Mouse (Mus musculus) kidney, adult 18-20 months (tissue): ENCODE results near the gene Sema6b.
"Not testable (repeated sequence)": the region's sequence is repeated elsewhere in the genome, so short reads cannot be mapped to it uniquely, and the experiment has no call there.

Source experiments
- DNase-seq: peaks from one replicate; pipeline ENCODE4 v3.0.0; 2021

The Sema6b gene

GRCm38 (mm10) chr17:56079921-56080320, 60.2 kb downstream of the Sema6b start:
- DNase-seq = no peak

GRCm38 (mm10) chr17:56078880-56079795, 61.0 kb downstream of the Sema6b start, which contains the start of gene Hdgfl2:
Hdgfl2 (plus strand) TSS chr17:56079634.
- DNase-seq = peak; percentile 99

- DNase-seq = not testable (repeated sequence)
Measured at GRCm38 (mm10) chr17:56078361-56078760, 61.8 kb downstream of the Sema6b start.

GRCm38 (mm10) chr17:56077523-56077922, 62.6 kb downstream of the Sema6b start:
- DNase-seq = no peak

GRCm38 (mm10) chr17:56074827-56075208, 65.3 kb downstream of the Sema6b start, which contains the start of gene Ubxn6:
Ubxn6 (minus strand) TSS chr17:56075028.
- peak; percentile 97 for DNase-seq

GRCm38 (mm10) chr17:56074097-56074826, 65.9 kb downstream of the Sema6b start:
- peak; percentile 87 for DNase-seq
